Mouse (Mus musculus) brain, embryonic 18.5 days (tissue): Measurements from ENCODE around the gene Sept4.

Experiments used
- DNase-seq: peaks from one replicate; pipeline ENCODE4 v3.0.0-alpha.2; 2012; ENCODE audit warnings: low read depth, low spot score

The Sept4 gene

DNA sequence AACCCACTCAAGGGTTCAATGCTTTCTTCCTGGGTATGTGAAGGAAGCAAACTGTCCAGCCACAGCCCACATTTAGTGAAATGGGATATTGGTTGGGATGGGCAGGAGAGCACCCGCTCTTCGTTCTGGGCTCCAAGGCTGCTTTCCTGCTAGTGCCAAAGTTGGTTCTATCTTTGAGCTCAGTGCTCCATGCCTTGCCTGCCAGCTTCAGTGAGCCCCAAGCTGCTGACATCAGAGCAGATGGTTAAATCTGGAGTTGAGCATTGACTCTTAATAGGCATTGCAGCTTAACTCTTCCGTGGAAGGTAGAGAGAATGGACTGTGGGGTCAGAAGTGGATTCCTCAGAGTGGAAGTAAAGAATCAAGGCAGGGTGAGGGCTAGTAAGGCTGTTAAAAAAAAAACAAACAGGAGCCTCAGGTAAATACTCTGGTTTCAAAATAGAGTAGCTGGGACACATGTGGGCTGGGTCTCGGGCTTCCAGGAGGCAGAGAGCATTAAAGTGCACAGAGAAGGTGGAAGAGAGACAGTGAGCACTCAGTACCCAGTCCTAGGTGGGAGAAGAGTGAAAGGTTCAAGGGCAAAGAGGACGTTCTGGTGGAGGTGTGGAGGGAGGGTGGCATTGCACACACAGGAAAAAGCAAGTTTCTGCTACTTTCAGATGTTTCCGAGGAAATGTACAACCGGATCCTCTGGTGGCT, at the start of gene Sept4:
TSS of gene Sept4 (plus strand) at position 649 of the 699 bp plus-strand sequence.
- no peak for DNase-seq

DNA sequence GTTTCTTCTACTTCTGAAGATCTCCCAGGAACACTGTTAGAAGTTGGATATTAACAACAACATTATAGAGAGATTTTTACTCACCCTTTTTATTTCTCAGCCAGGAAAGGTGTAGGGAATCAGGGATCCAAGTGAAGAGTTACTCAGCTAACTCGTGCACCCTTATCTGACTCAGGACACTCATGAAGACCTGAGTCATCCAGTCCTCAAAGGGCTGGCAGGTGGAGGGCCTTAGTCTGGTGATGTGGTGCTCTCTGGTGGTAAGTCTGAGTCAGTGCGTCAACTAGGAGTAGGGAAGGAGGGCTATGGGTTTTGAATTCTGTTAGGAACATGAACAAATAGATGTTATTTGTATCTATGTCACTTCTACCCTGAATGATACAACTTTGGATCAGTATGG, 49.4 kb upstream of the Sept4 start:
- DNase-seq = no peak

DNA sequence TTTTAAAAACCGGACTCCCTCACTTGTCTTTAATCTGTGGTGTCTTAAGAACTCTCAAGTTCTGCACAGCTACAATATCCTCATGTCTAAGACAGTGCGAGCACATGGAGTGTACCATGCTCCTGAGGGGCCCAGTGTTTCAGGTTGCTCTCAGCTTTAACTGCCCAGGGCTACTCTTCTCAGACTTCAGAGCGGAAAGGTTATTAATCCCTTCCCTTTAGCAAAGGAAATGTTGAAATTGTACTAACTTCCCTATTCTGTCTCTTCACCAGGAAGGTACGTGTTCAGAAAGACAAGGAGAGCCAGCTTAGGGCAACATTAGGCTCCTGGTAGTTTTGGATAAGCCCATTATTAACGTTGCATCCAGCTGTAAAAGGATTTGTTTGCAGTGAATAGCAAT, 45.2 kb upstream of the Sept4 start:
- no peak for DNase-seq

DNA sequence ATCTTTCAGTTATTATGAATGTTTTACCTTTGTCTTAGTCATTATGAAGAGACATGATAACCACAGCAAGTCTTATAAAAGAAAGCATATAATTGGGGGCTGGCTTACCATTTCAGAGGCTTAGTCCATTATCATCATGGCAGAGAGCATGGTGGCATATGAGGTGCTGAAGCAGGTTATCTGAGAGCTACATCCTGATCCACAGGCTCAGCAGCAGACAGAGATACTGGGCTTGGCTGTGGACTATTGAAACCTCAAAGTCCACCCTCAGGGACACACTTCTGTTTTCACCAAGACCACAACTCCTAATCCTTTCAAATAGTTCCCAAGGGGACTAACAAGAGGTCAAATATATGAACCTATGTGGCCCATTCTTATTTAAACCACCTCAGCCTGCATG, 44.7 kb upstream of the Sept4 start:
- no peak for DNase-seq

DNA sequence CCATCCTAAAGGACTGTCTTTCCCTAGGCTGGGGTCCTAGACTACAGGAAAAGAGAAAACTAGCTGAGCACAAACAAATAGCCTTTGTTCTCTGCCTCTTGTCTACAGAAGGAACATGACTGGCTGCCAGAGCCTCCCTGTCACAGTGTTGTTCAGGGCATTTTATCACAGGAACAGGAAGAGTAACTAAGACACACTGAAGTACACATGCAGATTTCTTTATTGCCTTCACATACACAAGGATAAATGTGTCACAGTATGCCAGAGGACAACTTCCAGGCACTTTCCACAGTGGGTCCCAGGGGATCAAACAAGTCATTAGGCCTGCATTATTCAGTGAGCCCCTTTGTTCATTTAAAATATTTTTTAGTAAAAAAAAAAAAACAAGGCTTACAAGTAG, 43.9 kb upstream of the Sept4 start:
- DNase-seq = no peak

DNA sequence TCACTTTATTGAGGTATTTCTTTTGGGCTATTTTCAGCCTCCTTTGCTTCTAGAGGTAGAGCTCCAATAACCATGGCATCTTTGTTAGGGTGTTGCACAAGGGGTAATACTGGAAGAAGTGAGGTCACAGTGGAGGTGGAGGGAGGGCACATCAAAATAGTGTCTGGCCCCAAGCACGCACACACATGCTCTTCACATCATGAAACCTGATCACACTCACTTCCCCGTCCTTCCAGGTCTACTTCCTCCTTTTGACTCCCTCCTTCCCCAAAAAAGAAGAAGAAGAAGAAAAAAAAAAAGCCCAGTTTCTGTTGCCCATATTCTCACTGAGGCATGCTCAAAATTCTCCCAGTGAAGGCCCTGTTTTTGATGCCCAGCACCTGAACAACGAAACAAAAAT, 41.3 kb upstream of the Sept4 start:
- no peak for DNase-seq

DNA sequence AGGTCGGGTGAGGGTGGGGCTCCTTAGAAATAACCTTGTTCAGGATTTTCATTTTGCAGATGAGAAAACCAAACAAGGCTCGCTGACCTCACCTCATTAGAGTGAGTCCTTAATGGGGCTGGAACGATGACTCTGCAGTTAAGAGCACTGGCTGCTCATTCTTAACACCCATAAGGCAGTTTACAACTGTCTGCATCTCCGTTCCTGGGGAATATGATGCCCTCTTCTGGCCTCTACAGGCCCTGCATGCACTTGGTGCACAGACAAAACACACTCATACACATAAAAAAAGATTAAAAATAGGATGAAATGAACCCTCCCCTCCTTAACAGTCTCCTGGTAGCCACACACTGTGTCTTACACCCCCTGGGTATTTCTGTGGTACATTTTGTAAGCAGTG, 40.7 kb upstream of the Sept4 start:
- no peak for DNase-seq

DNA sequence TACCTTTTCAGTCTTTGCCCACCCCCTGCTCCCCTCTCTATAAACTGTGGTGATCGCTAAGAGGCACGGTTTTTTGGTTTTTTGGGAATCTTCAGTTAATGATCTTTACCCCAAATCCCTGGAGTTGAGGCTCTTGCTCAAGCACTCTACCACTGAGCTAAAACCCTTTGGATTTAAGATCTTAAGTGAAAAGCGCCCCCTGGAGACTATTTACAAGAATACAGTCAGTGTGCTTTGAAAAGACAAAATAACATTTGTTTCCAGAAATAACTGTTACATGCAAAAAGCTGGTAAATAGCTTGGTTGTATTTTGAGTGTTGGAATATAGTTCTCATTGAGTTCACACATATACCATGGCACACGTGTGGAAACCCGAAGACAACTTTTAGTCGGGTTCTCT, 37.0 kb upstream of the Sept4 start:
- no peak for DNase-seq

DNA sequence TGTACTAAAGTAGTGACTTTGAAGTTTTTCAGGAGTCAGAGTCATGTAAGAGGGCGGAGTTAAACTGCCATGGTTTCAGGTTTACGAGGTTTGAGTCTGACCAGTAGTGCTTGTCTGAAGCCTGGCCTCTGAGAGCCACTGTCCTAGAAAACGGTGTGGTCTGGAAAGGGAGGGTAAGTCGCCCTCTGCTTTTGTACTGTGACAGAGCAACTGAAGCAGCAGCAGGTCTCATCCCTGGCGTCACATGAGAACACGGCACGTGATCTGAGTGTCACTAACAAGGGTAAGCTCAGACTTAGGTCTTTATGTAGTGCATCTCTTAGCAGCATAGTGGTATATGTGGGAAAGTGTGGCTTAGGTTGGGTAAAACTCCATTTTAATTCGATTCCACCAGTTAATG, 26.4 kb upstream of the Sept4 start:
- no peak for DNase-seq

DNA sequence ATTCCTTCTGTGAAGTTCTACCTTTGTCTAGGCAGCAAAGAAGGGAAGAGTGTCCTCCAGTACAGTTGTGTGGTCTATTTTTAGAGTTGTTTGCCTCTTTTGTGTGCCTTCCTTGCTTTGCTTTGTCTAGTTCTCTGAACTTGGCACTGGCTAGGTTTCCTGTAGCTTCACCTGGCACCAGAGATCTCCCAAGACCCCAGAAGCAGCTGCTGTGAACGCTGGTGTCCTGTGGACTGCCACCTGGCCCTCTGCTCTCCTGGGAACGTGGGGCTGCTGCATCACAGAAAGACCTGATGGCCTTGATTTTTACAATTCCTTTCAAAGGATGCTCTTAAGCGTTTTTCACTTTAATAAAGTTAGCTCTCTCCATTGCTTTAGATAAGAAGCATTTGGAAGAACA, 25.8 kb upstream of the Sept4 start:
- DNase-seq = no peak

DNA sequence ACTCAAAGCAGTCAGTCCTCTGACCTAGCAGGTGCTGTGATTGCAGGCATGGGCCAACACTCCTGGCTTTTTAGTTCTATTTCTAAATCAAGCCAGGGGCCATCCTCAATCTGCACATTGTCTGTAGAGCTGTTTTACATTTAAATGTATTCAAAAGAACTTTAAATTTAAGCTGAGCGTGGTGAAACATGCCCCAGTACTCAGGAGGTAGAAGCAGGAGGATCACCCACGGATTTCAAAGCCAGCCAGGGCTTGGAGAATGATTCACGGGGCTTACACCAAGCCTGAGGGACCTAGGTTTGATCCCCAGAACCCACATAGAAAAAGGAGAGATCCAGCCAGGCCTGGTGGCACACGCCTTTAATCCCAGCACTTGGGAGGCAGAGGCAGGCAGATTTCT, 15.4 kb upstream of the Sept4 start:
- DNase-seq = no peak

DNA sequence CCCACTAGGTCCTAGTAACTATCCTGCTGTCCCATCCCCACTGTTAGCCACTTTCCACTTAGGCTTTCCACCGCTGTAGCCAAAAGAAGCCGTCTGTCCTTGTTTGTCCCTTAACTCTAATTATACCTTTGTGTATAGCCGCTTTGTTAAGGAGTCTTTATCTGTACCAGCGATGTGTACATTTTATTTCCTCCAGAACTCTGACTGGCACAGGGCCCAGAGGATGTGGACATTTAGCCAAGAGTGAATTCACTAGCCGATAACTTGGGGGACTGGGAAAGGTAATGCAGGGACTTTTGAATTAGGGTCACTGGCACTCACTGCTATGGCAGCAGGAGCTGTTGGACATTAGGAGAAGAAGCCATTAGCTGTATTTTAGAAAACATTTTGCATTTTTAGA, 14.3 kb upstream of the Sept4 start:
- DNase-seq = no peak

DNA sequence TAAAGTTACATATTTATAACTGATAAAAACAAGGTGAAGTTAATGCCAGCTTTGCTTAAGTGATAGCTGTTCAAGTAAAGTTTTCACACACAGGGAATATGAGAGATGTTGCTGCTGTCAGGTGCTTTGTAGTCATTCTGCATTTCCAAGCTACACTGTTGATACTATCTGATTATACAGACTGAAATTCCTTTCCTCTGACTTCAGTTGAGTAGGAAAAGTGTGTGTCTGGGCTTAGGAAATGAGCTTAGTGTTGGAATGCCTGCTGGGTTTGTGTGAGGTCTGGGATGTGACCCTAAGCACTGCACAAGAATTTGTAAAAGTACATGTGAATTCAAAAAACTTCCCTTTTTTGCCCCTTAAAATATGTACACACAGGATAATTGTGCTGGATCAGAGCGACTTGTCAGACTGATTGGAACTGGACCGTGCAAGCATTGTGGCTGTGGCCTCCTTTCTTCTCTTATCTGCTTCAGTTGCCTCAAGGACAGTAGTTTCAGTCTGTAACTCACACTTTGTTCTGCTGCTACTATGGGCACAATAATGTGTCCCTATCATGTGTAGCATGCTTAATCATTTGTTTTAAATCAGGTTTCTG, 13.5 kb upstream of the Sept4 start:
- DNase-seq = no peak

DNA sequence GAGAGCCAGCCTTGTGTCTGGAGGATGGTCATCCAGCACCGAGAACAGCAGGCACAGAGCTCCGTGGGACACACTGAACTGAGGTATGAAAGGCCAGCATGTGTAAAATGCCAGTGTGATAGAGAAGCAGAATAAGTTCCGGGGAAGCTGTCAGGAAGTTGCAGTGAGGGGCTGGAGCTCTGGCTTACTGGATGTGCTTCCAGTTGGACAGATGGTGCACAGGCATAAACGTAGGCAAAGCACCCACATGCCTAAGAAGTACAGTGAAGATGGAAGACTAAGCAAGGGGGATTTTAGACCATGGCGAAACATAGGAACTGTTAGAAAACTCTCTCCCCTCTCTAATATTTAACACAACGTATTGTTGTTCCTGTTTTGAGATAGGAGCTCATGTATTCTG, 7.5 kb upstream of the Sept4 start:
- DNase-seq = no peak

DNA sequence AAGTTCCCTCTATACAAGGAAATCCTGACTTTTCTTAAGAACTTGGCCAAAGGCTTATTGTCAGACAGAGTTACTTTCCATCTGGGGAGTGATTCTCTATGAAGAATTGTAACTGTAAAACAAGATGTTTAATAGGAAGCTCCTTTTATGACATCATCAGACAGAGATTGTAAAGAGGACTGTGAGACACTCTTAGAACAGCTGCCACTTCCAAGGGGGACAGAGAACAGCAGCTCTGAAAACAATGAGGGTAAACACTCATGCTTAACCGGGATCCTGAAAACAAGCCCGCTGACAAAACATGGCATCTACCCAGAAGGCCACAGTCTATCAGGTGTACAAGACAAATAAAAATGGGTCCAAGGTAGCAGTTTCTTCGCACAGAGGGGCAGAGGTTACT, 2.2 kb upstream of the Sept4 start, which contains the start of gene Gm11492:
TSS of gene Gm11492 (plus strand) at position 153 of the 400 bp plus-strand sequence.
- no peak for DNase-seq

DNA sequence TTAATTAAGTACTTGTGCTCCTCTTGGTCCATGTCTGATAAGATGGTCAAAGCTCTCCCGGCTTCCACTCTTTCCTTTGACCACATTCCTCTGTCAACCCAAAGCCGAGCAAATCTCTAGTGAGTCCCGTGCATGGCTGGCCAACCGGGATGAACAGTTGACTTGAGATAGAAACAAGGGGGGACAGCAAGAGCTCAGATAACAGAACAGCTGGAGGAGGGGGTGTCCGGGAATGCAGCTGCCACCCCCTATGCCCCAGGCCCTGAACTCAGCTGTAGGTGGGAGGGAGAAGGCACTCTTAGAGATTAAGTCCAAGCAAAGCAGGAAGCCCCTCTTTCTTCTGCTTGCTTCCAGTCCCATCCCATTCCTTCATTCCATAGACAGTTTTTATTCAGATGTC, 2.0 kb downstream of the Sept4 start:
- DNase-seq = no peak

DNA sequence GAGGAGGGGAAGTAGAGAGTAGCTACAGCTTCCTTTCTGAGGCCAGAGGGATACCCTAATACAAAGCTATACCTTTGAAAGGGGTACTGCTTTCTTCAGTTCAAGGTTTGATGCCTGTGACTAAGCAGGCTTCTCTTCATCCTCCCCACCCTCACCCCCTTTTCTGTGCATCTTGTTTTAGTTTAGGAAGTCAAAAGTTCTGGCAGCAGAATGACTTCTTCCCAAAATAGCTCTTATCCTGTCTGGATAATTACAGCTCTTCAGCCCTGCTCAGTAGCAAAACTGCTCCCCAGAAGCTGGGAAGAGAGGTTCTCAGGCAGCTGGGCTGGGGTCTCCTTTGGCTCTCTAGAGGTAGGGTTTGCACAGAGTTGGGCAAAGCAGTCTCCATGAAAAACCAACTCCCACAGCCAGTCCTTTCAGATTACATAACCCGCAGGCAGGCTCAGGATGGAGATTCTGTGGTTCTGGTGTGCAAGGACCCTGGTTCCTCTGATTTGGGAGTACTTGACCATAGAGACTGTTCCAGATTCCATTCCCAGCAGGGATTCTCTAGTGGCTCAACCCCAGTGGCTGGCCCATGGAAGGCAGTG, 2.8 kb downstream of the Sept4 start:
- no peak for DNase-seq

DNA sequence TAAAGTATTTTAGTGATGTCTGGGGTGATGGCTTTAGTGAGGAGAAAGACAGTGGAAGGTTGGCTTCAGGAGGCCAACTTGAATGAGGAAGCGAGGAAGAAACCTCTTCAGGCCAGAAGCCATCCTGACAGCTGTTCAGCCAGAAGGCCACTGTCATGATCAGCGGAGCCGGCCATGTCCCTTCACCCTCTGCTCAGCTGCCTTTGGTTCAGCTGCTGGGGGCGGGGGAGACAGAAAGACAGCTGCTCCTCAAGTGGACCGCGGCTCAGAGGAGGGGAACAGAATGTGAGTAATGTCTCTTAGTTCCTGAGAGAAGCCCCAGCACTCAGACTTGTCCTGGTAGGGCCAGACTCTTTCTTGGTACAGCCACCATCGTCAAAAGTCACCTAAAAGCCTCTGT, 5.0 kb downstream of the Sept4 start:
- no peak for DNase-seq

DNA sequence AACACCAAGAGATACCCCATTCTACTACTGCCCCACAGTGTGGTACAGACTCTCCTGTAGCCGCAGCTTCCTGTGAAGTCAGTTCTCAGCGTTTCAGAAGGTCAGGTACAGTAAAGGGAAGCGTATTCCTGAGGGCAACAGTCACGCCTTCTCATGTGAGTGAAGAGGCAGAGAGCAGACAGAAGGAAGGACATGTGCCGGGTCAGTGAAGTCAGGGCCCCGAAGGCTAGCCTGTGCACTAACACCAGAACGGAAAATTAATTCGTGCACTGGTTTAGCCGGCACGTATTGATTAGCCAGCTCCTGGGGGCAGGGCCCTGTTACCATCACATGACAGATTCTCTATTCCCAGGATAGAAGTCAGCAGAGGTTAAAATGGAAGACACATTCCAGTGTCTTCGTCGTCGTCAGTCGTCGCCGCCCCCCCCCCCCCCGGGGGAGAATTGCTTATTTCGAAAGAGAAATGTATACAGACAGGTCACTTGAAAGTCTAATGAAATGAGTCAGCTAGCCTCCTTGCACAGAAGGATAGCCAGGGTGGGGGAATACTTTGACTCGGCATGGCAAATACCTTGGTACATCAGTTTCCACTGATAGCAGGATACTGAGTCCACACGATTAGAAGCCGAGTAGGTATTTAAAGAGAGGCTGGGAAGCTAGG, 5.9 kb downstream of the Sept4 start:
- DNase-seq = no peak

DNA sequence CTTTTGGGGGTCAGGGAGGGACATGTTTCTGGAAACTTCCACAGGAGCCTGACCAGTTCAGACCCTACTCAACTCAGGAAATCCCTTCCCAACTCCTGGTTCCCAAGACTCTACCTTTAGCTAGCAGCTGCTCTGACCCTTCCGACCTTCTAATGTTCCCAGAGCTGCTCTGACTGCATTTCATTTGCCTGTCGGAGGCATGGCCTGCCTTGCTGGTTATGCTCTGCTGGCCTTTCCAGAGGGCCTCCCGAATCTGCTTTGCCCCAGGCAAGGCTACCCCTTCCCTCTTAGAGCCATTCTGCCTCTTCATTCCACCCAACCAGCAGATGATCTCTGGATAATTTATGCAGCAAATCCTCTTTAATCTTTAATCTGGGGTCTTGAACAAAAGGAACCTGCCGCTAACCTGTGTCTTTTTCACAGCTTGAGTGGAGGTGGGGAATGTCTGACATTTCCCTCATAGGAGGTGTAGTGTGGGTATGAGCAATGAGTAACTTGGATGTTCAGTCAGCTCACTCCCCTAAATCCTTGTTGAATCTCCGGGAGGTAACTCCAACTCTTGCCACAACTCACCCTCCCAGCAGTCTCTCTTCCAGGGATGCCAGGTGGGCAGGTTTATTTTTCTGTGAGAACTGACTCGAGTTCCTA, 9.0 kb downstream of the Sept4 start:
- DNase-seq = no peak

DNA sequence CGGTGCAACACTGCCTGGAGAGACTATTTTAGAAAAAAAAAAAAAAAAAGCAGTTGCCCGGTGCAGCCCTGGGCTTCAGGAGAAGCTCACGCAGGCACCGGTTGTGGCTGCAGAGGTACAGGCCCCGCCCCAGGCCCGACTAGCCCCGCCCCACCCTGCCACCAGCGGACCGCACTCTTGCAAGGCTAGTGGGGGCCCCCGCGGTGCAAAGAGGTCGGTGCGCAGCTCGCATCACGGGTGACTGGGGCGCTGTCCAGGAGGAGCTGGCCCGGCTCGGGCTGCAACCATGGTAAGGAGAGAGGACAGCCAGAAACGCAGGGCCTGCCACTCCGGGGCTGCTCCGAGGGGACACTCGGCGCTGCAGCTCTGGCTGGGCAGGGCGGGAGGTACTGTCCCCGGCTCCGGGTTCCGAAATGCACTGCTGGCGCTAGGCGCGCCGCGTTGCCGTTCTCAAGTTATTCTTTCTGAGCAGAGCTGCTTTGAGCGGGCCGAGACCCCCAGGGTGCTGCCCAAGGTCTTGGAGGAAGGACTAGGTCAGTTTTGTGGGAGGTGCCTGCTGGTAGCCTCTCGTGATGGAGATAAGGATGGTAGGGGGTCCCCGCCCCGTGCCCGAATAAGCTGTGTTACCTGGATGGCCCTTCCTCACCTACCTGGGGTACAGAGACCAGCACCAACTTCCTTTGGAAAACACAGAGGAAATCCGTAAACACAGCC, 9.7 kb downstream of the Sept4 start:
- no peak for DNase-seq
